Comparison of ENCODE assay signal across 14 mouse cellular contexts in the genomic region with DNA sequence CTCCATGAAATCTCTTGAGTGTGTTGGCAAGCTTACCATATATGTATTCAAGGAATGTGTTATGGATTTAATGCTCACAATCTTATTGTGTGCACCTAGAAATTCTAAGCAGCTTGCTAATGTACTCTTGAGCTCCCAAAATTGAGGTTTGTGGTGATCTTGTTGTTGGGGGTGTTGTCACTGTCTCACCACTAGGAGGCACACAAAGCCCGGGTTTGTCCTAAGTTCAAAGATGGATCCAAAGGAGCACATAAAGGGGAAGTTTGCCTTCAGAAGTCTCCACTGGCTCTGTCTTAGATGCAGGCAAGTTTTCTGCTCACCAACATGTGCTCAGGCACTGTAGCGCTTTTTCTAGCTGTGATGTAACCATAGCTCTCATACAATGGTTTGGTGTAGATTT.
DNase-seq lines count a peak whose midpoint lies in the region; ATAC-seq and TF ChIP-seq lines count a peak whose summit lies in the region.
"Had no signal": no experiment of that assay in that cellular context is flagged by ENCODE, and none has a peak within 500 bp of the region (broad histone marks: within the 10 kb centered on the region; RNA-seq: fewer than 3 reads in every experiment).

No protein-coding gene starts in this region.

- H3K4me1 ChIP-seq in hindbrain, embryonic 11.5 days (replicated peaks; ENCODE audit: control insufficient read depth, insufficient read depth, low read length), result no peaks in the 10 kb centered on the region
- no peaks in the 10 kb centered on the region for H3K4me1 ChIP-seq in hindbrain, embryonic 13.5 days (replicated peaks)
- no peaks in the 10 kb centered on the region for H3K4me1 ChIP-seq in midbrain, embryonic 11.5 days (ENCODE audit: control insufficient read depth, insufficient read depth, low read length)
- H3K4me1 ChIP-seq in midbrain, embryonic 13.5 days (replicated peaks), result no peaks in the 10 kb centered on the region
- no peaks in the 10 kb centered on the region for H3K4me1 ChIP-seq in stomach, postnatal 0 days (replicated peaks; ENCODE audit: control insufficient read depth, insufficient read depth)
- H3K4me1 ChIP-seq: heart, embryonic 13.5 days; liver, embryonic 15.5 days had no signal

- no peak for TF ChIP-seq EP300 in stomach, postnatal 0 days (optimal IDR thresholded peaks at IDR 0.05)

- no peaks in the 10 kb centered on the region for H3K9me3 ChIP-seq in hindbrain, embryonic 11.5 days (ENCODE audit: control insufficient read depth, low read length)
- 0 out of 2 replicates have a peak, but pooled peaks cover 2% of the 10 kb centered on the region for H3K9me3 ChIP-seq in hindbrain, embryonic 13.5 days
- H3K9me3 ChIP-seq in midbrain, embryonic 11.5 days (ENCODE audit: control insufficient read depth, low read length), result no peaks in the 10 kb centered on the region
- no peaks in the 10 kb centered on the region for H3K9me3 ChIP-seq in midbrain, embryonic 13.5 days
- no peaks in the 10 kb centered on the region for H3K9me3 ChIP-seq in stomach, postnatal 0 days (ENCODE audit: control insufficient read depth, low read length)
- H3K9me3 ChIP-seq: heart, embryonic 13.5 days; liver, embryonic 15.5 days had no signal

- H3K36me3 ChIP-seq in hindbrain, embryonic 11.5 days (ENCODE audit: control insufficient read depth, insufficient read depth, low read length), result no peaks in the 10 kb centered on the region
- H3K36me3 ChIP-seq in hindbrain, embryonic 13.5 days, result no peaks in the 10 kb centered on the region
- H3K36me3 ChIP-seq in midbrain, embryonic 11.5 days (ENCODE audit: control insufficient read depth, insufficient read depth, low read length), result no peaks in the 10 kb centered on the region
- no peaks in the 10 kb centered on the region for H3K36me3 ChIP-seq in midbrain, embryonic 13.5 days
- H3K36me3 ChIP-seq in stomach, postnatal 0 days (ENCODE audit: control insufficient read depth, insufficient read depth, low read length), result no peaks in the 10 kb centered on the region
- H3K36me3 ChIP-seq: heart, embryonic 13.5 days; liver, embryonic 15.5 days had no signal

- no peak overlapping the region for H3K4me3 ChIP-seq in hindbrain, embryonic 11.5 days (ENCODE audit: low read depth, low read length)
- H3K4me3 ChIP-seq in hindbrain, embryonic 13.5 days, result no peak overlapping the region
- no peak overlapping the region for H3K4me3 ChIP-seq in midbrain, embryonic 11.5 days (ENCODE audit: low read depth, low read length)
- no peak overlapping the region for H3K4me3 ChIP-seq in midbrain, embryonic 13.5 days (replicated peaks)
- no peak overlapping the region for H3K4me3 ChIP-seq in stomach, postnatal 0 days (ENCODE audit: low read depth, low read length)
- H3K4me3 ChIP-seq: erythroblast, embryonic 14.5 days; heart, embryonic 13.5 days; liver, embryonic 15.5 days had no signal

- H3K27ac ChIP-seq in hindbrain, embryonic 11.5 days (ENCODE audit: low read depth, low read length), result no peak overlapping the region
- no peak overlapping the region for H3K27ac ChIP-seq in hindbrain, embryonic 13.5 days
- H3K27ac ChIP-seq in midbrain, embryonic 11.5 days (ENCODE audit: low read depth, low read length), result no peak overlapping the region
- no peak overlapping the region for H3K27ac ChIP-seq in midbrain, embryonic 13.5 days
- no peak overlapping the region for H3K27ac ChIP-seq in stomach, postnatal 0 days (replicated peaks)
- H3K27ac ChIP-seq: heart, embryonic 13.5 days; liver, embryonic 15.5 days had no signal

- no peaks in the 10 kb centered on the region for H3K27me3 ChIP-seq in hindbrain, embryonic 11.5 days (ENCODE audit: control insufficient read depth, insufficient read depth, low read length)
- no peaks in the 10 kb centered on the region for H3K27me3 ChIP-seq in hindbrain, embryonic 13.5 days
- no peaks in the 10 kb centered on the region for H3K27me3 ChIP-seq in midbrain, embryonic 11.5 days (ENCODE audit: control insufficient read depth, insufficient read depth, low read length)
- H3K27me3 ChIP-seq in midbrain, embryonic 13.5 days, result no peaks in the 10 kb centered on the region
- no peaks in the 10 kb centered on the region for H3K27me3 ChIP-seq in stomach, postnatal 0 days (ENCODE audit: control insufficient read depth, insufficient read depth, low read length)
- H3K27me3 ChIP-seq: heart, embryonic 13.5 days; liver, embryonic 15.5 days had no signal

- WGBS in hindbrain, embryonic 11.5 days, result 35% methylated on average over 2 of the region's 2 CpGs
- WGBS in hindbrain, embryonic 13.5 days, result 33% methylated on average over 2 of the region's 2 CpGs
- 42% methylated on average over 2 of the region's 2 CpGs for WGBS in midbrain, embryonic 11.5 days
- WGBS in midbrain, embryonic 13.5 days, result 37% methylated on average over 2 of the region's 2 CpGs
- WGBS in stomach, postnatal 0 days, result 37% methylated on average over 2 of the region's 2 CpGs

- peak; percentile 2 for DNase-seq in hindbrain, embryonic 11.5 days (ENCODE audit: low spot score)
- DNase-seq in midbrain, embryonic 11.5 days (ENCODE audit: low spot score, missing footprints), result peak; percentile 82
- peak; percentile 25 for DNase-seq in embryo, embryonic 10.5 days (ENCODE audit: low spot score)
- DNase-seq in stomach, postnatal 0 days (ENCODE audit: low spot score), result no peak
- DNase-seq in right cerebral cortex, postnatal 25 days, result no peak
- DNase-seq in yolk sac, embryonic 10.5 days (ENCODE audit: low spot score), result no peak
- DNase-seq: cerebellum, adult 11 months; gastrocnemius, postnatal 25 days; right cerebral cortex, postnatal 4 days had no signal

- ATAC-seq in hindbrain, embryonic 11.5 days (ENCODE audit: low FRiP score), result no peak
- no peak for ATAC-seq in hindbrain, embryonic 13.5 days (ENCODE audit: low FRiP score)
- no peak for ATAC-seq in midbrain, embryonic 11.5 days (ENCODE audit: low FRiP score)
- no peak for ATAC-seq in midbrain, embryonic 13.5 days
- ATAC-seq in stomach, postnatal 0 days (ENCODE audit: low FRiP score, low TSS enrichment), result no peak

- no peak overlapping the region for H3K4me2 ChIP-seq in hindbrain, embryonic 11.5 days (replicated peaks; ENCODE audit: low read depth, low read length)
- no peak overlapping the region for H3K4me2 ChIP-seq in hindbrain, embryonic 13.5 days
- H3K4me2 ChIP-seq in midbrain, embryonic 11.5 days, result no peak overlapping the region
- no peak overlapping the region for H3K4me2 ChIP-seq in midbrain, embryonic 13.5 days (replicated peaks)
- H3K4me2 ChIP-seq in stomach, postnatal 0 days (replicated peaks; ENCODE audit: low read depth), result no peak overlapping the region
- H3K4me2 ChIP-seq: heart, embryonic 13.5 days; liver, embryonic 15.5 days had no signal

- peak; percentile 52 for TF ChIP-seq CTCF in stomach, postnatal 0 days (IDR thresholded peaks at IDR 0.05; ENCODE audit: low read depth)

- H3K9ac ChIP-seq in hindbrain, embryonic 11.5 days (ENCODE audit: low read depth, low read length), result no peak overlapping the region
- H3K9ac ChIP-seq in hindbrain, embryonic 13.5 days, result no peak overlapping the region
- no peak overlapping the region for H3K9ac ChIP-seq in midbrain, embryonic 11.5 days (ENCODE audit: low read length)
- no peak overlapping the region for H3K9ac ChIP-seq in midbrain, embryonic 13.5 days (replicated peaks)
- no peak overlapping the region for H3K9ac ChIP-seq in stomach, postnatal 0 days (ENCODE audit: low read length)
- H3K9ac ChIP-seq: heart, embryonic 13.5 days; liver, embryonic 15.5 days had no signal

Comparison
In these comparisons a context has a peak if more than half of its experiments do, and no peak if none do; other contexts are left out.
1. DNase-seq: peak in hindbrain, embryonic 11.5 days (single experiment), midbrain, embryonic 11.5 days (single experiment) and embryo, embryonic 10.5 days (single experiment); none in stomach, postnatal 0 days (single experiment), right cerebral cortex, postnatal 25 days (single experiment) and yolk sac, embryonic 10.5 days (single experiment).